Mouse (Mus musculus) heart, embryonic 11.5 days (tissue): ENCODE data around the gene Trub1. TPM values are rescaled to one million over a fixed set of nuclear protein-coding genes. Genes with fewer than 3 reads are reported as not detected.

Experiments used
- ATAC-seq: fragments of 200-750 bp; cut with Nextera tagmentation; replicated peaks from 2 replicates; pipeline ENCODE4 v1.8.0; 2017; ENCODE audit warnings: moderate library complexity; ENCODE audit not compliant: insufficient number of reproducible peaks, low FRiP score, low TSS enrichment
- H3K27ac ChIP-seq: fragments of 300-500 bp; sonication (generic); 2 replicates; pipeline ENCODE4 v1.5.1; 2014; ENCODE audit warnings: mild to moderate bottlenecking, low read depth, low read length
- H3K27me3 ChIP-seq: fragments of 300-500 bp; sonication (generic); 2 replicates; pipeline ENCODE4 v1.6.1; 2014; ENCODE audit warnings: mild to moderate bottlenecking, low read length, mixed read lengths; ENCODE audit not compliant: control insufficient read depth, insufficient read depth
- H3K36me3 ChIP-seq: fragments of 300-500 bp; sonication (generic); 2 replicates; pipeline ENCODE4 v1.6.1; 2014; ENCODE audit warnings: mild to moderate bottlenecking, low read length, moderate library complexity, mixed read lengths; ENCODE audit not compliant: control insufficient read depth, insufficient read depth
- H3K4me1 ChIP-seq: fragments of 300-500 bp; sonication (generic); 2 replicates; pipeline ENCODE4 v1.6.1; 2014; ENCODE audit warnings: low read length; ENCODE audit not compliant: control insufficient read depth, insufficient read depth
- H3K4me2 ChIP-seq: fragments of 300-500 bp; sonication (generic); 2 replicates; pipeline ENCODE4 v1.6.1; 2014; ENCODE audit warnings: mild to moderate bottlenecking, moderate library complexity
- H3K4me3 ChIP-seq: fragments of 300-500 bp; sonication (generic); 2 replicates; pipeline ENCODE4 v1.5.1; 2014; ENCODE audit warnings: low read depth, low read length
- H3K9ac ChIP-seq: fragments of 300-500 bp; sonication (generic); 2 replicates; pipeline ENCODE4 v1.6.1; 2014; ENCODE audit warnings: mild to moderate bottlenecking, low read depth, low read length, moderate library complexity
- H3K9me3 ChIP-seq: fragments of 300-500 bp; sonication (generic); replicated peaks from 2 replicates; pipeline ENCODE4 v1.6.1; 2016; ENCODE audit warnings: low read length; ENCODE audit not compliant: control insufficient read depth
- WGBS: fragments of 180-500 bp; shearing (Covaris S2); extraction: QIAGEN DNeasy Blood & Tissue Kit; methylation state at CpG from one replicate; pipeline ENCODE4 v1.1.7; 2014; ENCODE audit not compliant: insufficient replicate concordance; 5-methylcytosine and 5-hydroxymethylcytosine counted together
- polyA plus RNA-seq: library from polyadenylated mRNA; unstranded; fragments of >200 nt; fragmentation: Nextera tagmentation; extraction: Ambion mirVana; gene quantifications from 2 replicates; pipeline ENCODE4 v1.2.1, GENCODE M21; 2014

The Trub1 gene
- polyA plus RNA-seq, 1 experiment from 2014 or later, result 12.4 TPM

DNA sequence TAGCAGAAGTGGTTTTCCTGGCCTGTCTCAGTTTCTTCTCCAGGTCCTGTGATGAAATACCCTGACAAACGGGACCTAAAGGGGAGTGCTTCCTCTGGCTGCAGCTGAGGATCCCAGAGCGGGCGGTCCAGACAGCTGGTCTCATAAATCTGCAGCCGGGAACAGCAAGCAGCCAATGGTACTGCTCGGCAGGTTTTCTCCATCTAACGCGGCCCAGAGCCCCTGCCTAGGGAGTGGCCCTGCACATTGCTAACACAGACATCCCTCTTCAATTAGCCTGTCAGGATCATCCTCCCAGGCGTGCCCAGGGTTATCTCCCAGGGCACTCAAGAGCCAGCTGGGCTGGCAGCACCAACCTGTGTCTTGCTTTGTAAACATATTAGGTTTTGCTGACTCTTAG, 38.3 kb downstream of the Trub1 start:
- Histone ChIP-seq H3K36me3 (no peaks in the 10 kb centered on the region), H3K27ac (no peak overlapping the region), H3K27me3 (no peaks in the 10 kb centered on the region), H3K4me2 (no peak overlapping the region), H3K9me3 (no peaks in the 10 kb centered on the region), H3K4me3 (no peak overlapping the region), H3K4me1 (no peaks in the 10 kb centered on the region), H3K9ac (no peak overlapping the region)
- no peak for ATAC-seq
- WGBS, result 38% methylated on average over 8 of the region's 8 CpGs

DNA sequence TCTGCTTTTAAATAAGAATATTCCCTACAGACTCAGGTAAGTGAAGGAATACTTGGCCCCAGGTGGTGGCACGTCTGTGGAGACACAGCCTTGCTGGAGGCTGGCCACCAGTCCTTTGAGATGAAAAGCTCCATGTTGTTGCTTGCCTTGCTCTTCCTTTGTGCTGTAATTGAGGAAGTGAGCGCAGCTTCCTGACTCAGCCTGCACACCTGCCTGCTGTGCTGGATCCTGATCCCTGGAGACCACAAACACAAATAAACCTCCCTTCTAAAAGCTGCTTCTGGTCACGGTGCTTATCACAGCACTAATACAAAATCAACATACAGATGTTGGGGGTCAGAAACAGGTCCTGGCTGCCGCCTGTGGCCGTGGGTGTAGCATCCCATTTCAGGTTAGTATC, 41.3 kb downstream of the Trub1 start:
- no peaks in the 10 kb centered on the region for H3K27me3 ChIP-seq
- 73% methylated on average over 5 of the region's 5 CpGs for WGBS
- H3K27ac ChIP-seq, result no peak overlapping the region
- no peak overlapping the region for H3K4me3 ChIP-seq
- no peaks in the 10 kb centered on the region for H3K9me3 ChIP-seq
- H3K4me2 ChIP-seq, result no peak overlapping the region
- no peak for ATAC-seq
- H3K36me3 ChIP-seq, result no peaks in the 10 kb centered on the region
- H3K4me1 ChIP-seq, result no peaks in the 10 kb centered on the region
- H3K9ac ChIP-seq, result no peak overlapping the region

DNA sequence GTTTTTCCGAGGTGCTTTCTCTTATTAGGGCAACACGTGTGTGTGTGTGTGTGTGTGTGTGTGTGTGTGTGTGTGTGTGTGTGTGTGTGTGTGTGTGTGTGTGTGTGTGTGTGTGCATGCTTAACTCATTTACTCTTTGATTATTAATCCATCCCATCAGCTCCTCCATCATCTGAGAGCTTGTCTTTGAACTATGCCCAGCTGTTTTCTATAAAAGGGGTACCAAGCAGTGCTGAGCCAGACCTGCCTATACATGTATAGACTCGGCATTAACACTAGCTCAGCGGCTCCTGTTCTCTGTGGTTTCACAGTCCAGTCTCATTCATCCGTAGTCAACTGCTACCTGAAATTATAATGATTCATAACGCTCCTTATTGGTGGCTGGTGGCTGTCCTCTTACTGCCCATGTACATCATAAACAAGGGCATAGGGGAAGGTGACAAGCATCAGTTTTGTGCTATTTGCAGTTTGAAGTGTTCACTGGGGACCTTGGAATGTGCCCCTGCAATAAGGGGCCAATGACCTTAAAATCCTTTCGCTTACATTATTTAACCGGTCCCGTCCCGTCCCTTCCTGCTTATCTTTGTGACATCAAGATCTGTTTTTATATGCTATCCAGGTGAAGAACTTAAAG, 45.5 kb downstream of the Trub1 start:
- 76% methylated on average over 10 of the region's 10 CpGs for WGBS
- H3K36me3 ChIP-seq, result no peaks in the 10 kb centered on the region
- no peaks in the 10 kb centered on the region for H3K27me3 ChIP-seq
- ATAC-seq, result no peak
- no peak overlapping the region for H3K4me3 ChIP-seq
- H3K9ac ChIP-seq, result no peak overlapping the region
- H3K4me2 ChIP-seq, result no peak overlapping the region
- H3K4me1 ChIP-seq, result no peaks in the 10 kb centered on the region
- no peak overlapping the region for H3K27ac ChIP-seq
- no peaks in the 10 kb centered on the region for H3K9me3 ChIP-seq

GRCm38 (mm10) chr19:57498884-57499410, 46.2 kb downstream of the Trub1 start:
- Histone ChIP-seq H3K4me1 (no peaks in the 10 kb centered on the region), H3K27me3 (no peaks in the 10 kb centered on the region), H3K4me2 (no peak overlapping the region), H3K27ac (no peak overlapping the region), H3K4me3 (no peak overlapping the region), H3K36me3 (no peaks in the 10 kb centered on the region), H3K9ac (no peak overlapping the region), H3K9me3 (no peaks in the 10 kb centered on the region)
- ATAC-seq, result no peak
- WGBS, result 62% methylated on average over 6 of the region's 6 CpGs

DNA sequence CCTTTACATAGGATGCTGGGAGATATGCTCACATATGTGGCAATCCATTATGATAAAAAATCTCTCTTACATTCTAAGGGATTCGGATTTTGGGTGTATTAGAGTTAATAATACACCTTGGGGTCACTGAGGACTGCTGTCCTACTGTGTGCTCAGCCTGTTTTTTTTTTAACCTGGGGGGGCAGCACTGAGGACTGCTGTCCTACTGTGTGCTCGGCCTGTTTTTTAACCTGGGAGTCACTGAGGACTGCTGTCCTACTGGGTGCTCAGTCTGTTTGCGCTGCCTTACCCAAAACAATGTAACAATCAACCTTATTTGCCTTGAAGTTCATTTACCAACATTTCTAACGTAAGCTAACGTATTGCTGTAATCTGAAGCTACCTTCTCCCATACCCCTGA, 47.5 kb downstream of the Trub1 start:
- Histone ChIP-seq H3K4me2 (no peak overlapping the region), H3K4me1 (no peaks in the 10 kb centered on the region), H3K27ac (no peak overlapping the region), H3K27me3 (no peaks in the 10 kb centered on the region), H3K4me3 (no peak overlapping the region), H3K36me3 (no peaks in the 10 kb centered on the region), H3K9me3 (no peaks in the 10 kb centered on the region), H3K9ac (no peak overlapping the region)
- 88% methylated on average over 5 of the region's 5 CpGs for WGBS
- ATAC-seq, result no peak

GRCm38 (mm10) chr19:57503144-57503543, 50.4 kb downstream of the Trub1 start:
- Histone ChIP-seq H3K4me2 (no peak overlapping the region), H3K9me3 (no peaks in the 10 kb centered on the region), H3K9ac (no peak overlapping the region), H3K4me1 (no peaks in the 10 kb centered on the region), H3K27me3 (no peaks in the 10 kb centered on the region), H3K27ac (no peak overlapping the region), H3K36me3 (no peaks in the 10 kb centered on the region), H3K4me3 (no peak overlapping the region)
- 65% methylated on average over 6 of the region's 6 CpGs for WGBS
- ATAC-seq, result no peak

GRCm38 (mm10) chr19:57505048-57505932, 52.6 kb downstream of the Trub1 start:
- Histone ChIP-seq H3K4me2 (no peak overlapping the region), H3K9ac (no peak overlapping the region), H3K9me3 (no peaks in the 10 kb centered on the region), H3K4me1 (peaks cover 7% of the 10 kb centered on the region), H3K36me3 (no peaks in the 10 kb centered on the region), H3K27ac (no peak overlapping the region), H3K27me3 (no peaks in the 10 kb centered on the region), H3K4me3 (no peak overlapping the region)
- 83% methylated on average over 25 of the region's 25 CpGs for WGBS
- ATAC-seq, result no peak

GRCm38 (mm10) chr19:57506591-57506990, 53.9 kb downstream of the Trub1 start:
- Histone ChIP-seq H3K27me3 (no peaks in the 10 kb centered on the region), H3K27ac (no peak overlapping the region), H3K9me3 (no peaks in the 10 kb centered on the region), H3K4me1 (peaks cover 13% of the 10 kb centered on the region), H3K4me2 (no peak overlapping the region), H3K4me3 (no peak overlapping the region), H3K9ac (no peak overlapping the region), H3K36me3 (no peaks in the 10 kb centered on the region)
- no peak for ATAC-seq
- WGBS, result 42% methylated on average over 5 of the region's 5 CpGs
